Mouse (Mus musculus) forebrain, embryonic 16.5 days (tissue): ENCODE data around the gene Cacna1c. TPM values are rescaled to one million over a fixed set of nuclear protein-coding genes. Genes with fewer than 3 reads are reported as not detected.
A peak's percentile ranks its signal among the peaks of the same experiment; 100 is the strongest.

Experiments
- ATAC-seq: fragments of 200-750 bp; cut with Nextera tagmentation; 2 replicates; pipeline ENCODE4 v1.8.0; 2017; ENCODE audit warnings: mild to moderate bottlenecking, moderate library complexity
- H3K27ac ChIP-seq: fragments of 300-500 bp; sonication (generic); 2 replicates; pipeline ENCODE4 v1.5.1; 2014; ENCODE audit warnings: low read length, control low read depth
- H3K27me3 ChIP-seq: fragments of 300-500 bp; sonication (generic); replicated peaks from 2 replicates; pipeline ENCODE4 v1.6.1; 2014; ENCODE audit warnings: low read length; ENCODE audit not compliant: control insufficient read depth, insufficient read depth
- H3K36me3 ChIP-seq: fragments of 300-500 bp; sonication (generic); 2 replicates; pipeline ENCODE4 v1.6.1; 2014; ENCODE audit not compliant: control insufficient read depth, insufficient read depth
- H3K4me1 ChIP-seq: fragments of 300-500 bp; sonication (generic); replicated peaks from 2 replicates; pipeline ENCODE4 v1.6.1; 2014; ENCODE audit warnings: low read length; ENCODE audit not compliant: control insufficient read depth, insufficient read depth
- H3K4me2 ChIP-seq: fragments of 300-500 bp; sonication (generic); 2 replicates; pipeline ENCODE4 v1.6.1; 2014; ENCODE audit warnings: mild to moderate bottlenecking, low read length, control low read depth
- H3K4me3 ChIP-seq: fragments of 300-500 bp; sonication (generic); replicated peaks from 2 replicates; pipeline ENCODE4 v1.5.1; 2014; ENCODE audit warnings: mild to moderate bottlenecking, low read length, control low read depth
- H3K9ac ChIP-seq: fragments of 300-500 bp; sonication (generic); replicated peaks from 2 replicates; pipeline ENCODE4 v1.6.1; 2014; ENCODE audit warnings: low read depth, low read length, control low read depth
- H3K9me3 ChIP-seq: fragments of 300-500 bp; sonication (generic); 2 replicates; pipeline ENCODE4 v1.6.1; 2016; ENCODE audit warnings: low read length; ENCODE audit not compliant: control insufficient read depth
- WGBS: fragments of 180-500 bp; shearing (Covaris S2); extraction: QIAGEN DNeasy Blood & Tissue Kit; methylation state at CpG from one replicate; pipeline ENCODE4 v1.1.7; 2014; 5-methylcytosine and 5-hydroxymethylcytosine counted together
- polyA plus RNA-seq: library from polyadenylated mRNA; unstranded; fragments of >200 nt; fragmentation: Nextera tagmentation; extraction: Ambion mirVana; gene quantifications from 2 replicates; pipeline ENCODE4 v1.2.1, GENCODE M21; 2015

Gene Cacna1c
- polyA plus RNA-seq, 1 experiment from 2014 or later, result 9.8 TPM

DNA sequence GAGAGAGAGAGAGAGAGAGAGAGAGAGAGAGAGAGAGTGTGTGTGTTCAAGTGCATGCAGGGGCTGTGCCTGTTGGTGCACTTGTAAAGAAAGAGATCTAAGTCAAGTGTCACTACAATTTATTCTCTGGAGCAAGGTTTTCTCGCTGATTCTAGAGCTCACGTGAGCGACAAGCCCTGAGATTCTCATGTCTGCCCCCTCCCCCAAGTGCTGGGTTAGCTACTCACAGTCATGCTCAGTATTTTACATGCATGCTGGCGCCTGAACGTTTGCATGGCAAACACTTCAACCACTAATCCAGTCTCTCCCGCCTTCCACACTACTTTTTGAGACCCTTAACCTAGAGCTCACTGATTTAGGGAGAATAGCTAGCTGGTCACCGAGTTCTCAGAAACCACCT, 99.7 kb downstream of the Cacna1c start:
- Histone ChIP-seq H3K9ac (no peak overlapping the region), H3K9me3 (no peaks in the 10 kb centered on the region), H3K4me1 (no peaks in the 10 kb centered on the region; the same call in 1 of the 2 replicates), H3K4me3 (no peak overlapping the region), H3K36me3 (no peaks in the 10 kb centered on the region), H3K4me2 (no peak overlapping the region), H3K27me3 (no peaks in the 10 kb centered on the region), H3K27ac (no peak overlapping the region)
- ATAC-seq, result peak; percentile 12; the same call in 1 of the 2 replicates
- WGBS, result 63% methylated on average over 7 of the region's 7 CpGs

DNA sequence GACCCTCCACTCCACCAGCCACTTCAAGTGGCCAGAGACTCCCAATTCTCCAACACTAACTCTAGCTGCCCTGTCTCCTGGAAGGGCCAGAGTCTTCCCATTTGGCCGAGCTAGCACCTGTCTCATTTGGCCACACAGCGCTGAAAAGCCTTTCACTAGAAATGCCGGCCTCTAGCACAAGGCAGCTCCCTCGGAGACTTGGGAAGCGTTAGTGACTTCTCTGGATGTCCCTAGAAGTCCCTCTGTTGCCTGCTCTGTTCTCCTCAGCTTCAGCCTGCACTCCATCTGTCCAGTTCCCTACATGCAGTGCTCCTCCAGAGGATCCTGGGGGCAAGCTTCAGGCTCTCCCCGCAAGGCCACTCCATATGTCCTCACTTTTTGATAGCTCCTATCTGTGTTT, 101.1 kb downstream of the Cacna1c start:
- Histone ChIP-seq H3K27ac (no peak overlapping the region), H3K9ac (no peak overlapping the region), H3K4me3 (no peak overlapping the region), H3K27me3 (no peaks in the 10 kb centered on the region), H3K9me3 (no peaks in the 10 kb centered on the region), H3K36me3 (no peaks in the 10 kb centered on the region), H3K4me2 (no peak overlapping the region), H3K4me1 (no peaks in the 10 kb centered on the region; the same call in 1 of the 2 replicates)
- WGBS, result 87% methylated on average over 6 of the region's 6 CpGs
- ATAC-seq, result no peak

DNA sequence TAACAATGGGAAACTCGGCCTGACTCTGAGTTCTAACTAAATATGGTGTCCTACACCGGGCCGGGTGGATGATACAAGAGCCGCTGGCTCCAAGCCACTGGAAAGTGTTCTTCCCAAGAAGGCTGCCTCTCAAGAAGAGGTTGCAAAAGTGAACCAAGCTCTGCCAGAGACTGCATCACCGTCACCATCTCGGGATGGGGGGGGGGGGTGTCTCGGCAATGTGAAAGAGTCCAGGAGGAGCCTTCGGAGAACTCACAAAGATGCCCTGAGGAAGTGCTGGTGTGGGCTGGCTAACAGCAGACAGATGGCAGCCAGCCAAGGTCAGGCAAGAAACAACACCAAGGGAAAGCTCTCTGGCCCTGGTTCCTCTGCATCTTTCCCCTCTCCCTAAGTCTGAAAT, 107.0 kb downstream of the Cacna1c start:
- 66% methylated on average over 8 of the region's 8 CpGs for WGBS
- Histone ChIP-seq H3K4me3 (no peak overlapping the region), H3K4me1 (peaks cover 5% of the 10 kb centered on the region; the same call in 1 of the 2 replicates), H3K36me3 (no peaks in the 10 kb centered on the region), H3K9me3 (no peaks in the 10 kb centered on the region), H3K4me2 (no peak overlapping the region), H3K9ac (no peak overlapping the region), H3K27ac (no peak overlapping the region), H3K27me3 (no peaks in the 10 kb centered on the region)
- ATAC-seq, result no peak

DNA sequence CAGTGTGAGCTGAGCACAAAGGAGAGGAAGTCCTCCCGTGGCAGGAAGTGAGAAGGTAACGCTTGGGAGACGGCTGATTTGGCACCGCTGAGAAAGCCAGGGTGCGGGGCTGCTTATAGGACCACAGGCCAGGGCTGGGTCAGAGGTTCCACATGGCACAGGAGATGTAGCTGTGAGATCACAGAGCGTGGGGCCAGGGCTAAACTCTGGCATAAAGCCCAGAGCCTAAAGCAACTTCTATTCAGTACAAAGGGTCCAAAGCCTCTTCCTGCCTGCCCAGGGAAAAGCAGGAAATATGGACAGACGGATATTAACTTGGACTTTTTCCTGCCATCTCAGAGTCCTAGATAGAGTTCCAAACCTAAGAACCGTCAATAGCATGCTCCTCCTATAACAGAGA, 107.8 kb downstream of the Cacna1c start:
- Histone ChIP-seq H3K4me2 (no peak overlapping the region), H3K27me3 (no peaks in the 10 kb centered on the region), H3K4me1 (peaks cover 5% of the 10 kb centered on the region; the same call in 1 of the 2 replicates), H3K9ac (no peak overlapping the region), H3K27ac (no peak overlapping the region), H3K36me3 (no peaks in the 10 kb centered on the region), H3K4me3 (no peak overlapping the region), H3K9me3 (no peaks in the 10 kb centered on the region)
- 81% methylated on average over 8 of the region's 8 CpGs for WGBS
- no peak for ATAC-seq

DNA sequence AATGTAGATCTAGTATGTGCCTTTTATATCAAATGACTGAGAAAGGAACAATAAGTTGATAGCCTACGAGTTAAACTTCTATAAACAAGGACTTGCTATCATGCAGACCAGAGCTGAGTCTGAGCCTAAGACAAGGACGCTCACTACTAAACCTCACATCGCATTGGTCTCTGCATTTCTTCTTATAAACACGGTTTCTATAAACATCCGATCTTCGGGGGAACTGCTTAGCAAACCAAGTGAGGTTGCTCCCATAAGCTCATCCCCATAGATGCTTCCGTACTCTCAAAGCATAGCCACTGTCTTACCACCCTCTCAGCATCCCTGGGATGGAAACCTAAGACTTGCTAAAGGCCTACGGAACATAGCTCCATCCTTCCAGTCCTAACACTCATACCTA, 108.3 kb downstream of the Cacna1c start:
- WGBS, result 91% methylated on average over 8 of the region's 8 CpGs
- ATAC-seq, result no peak
- H3K4me3 ChIP-seq, result no peak overlapping the region
- H3K9me3 ChIP-seq, result no peaks in the 10 kb centered on the region
- H3K36me3 ChIP-seq, result no peaks in the 10 kb centered on the region
- peaks cover 5% of the 10 kb centered on the region; the same call in 1 of the 2 replicates for H3K4me1 ChIP-seq
- H3K9ac ChIP-seq, result no peak overlapping the region
- H3K27ac ChIP-seq, result no peak overlapping the region
- H3K4me2 ChIP-seq, result no peak overlapping the region
- no peaks in the 10 kb centered on the region for H3K27me3 ChIP-seq

DNA sequence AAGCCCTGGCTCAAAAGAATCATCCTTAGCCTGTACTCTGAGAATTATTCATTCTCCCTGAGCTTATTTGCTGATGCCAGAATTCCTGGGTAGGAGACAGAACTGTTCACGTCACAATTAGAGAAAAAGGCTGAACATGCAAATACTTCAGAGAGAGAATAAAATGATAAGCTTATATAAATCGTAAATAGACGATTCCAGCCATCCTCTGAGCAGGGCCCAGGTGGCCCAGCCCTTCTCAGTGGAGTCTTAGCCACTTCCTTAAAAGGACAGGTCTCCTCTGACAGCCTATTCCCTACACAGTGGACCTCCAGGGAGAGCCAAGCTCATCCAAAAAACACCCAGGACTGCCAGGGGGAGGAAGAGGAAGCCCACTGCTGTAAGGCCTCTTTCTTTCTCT, 110.4 kb downstream of the Cacna1c start:
- H3K4me3 ChIP-seq, result no peak overlapping the region
- peaks cover 5% of the 10 kb centered on the region; the same call in 1 of the 2 replicates for H3K4me1 ChIP-seq
- no peak overlapping the region for H3K4me2 ChIP-seq
- H3K36me3 ChIP-seq, result no peaks in the 10 kb centered on the region
- no peaks in the 10 kb centered on the region for H3K9me3 ChIP-seq
- no peaks in the 10 kb centered on the region for H3K27me3 ChIP-seq
- H3K9ac ChIP-seq, result no peak overlapping the region
- 62% methylated on average over 3 of the region's 3 CpGs for WGBS
- H3K27ac ChIP-seq, result no peak overlapping the region
- no peak for ATAC-seq

DNA sequence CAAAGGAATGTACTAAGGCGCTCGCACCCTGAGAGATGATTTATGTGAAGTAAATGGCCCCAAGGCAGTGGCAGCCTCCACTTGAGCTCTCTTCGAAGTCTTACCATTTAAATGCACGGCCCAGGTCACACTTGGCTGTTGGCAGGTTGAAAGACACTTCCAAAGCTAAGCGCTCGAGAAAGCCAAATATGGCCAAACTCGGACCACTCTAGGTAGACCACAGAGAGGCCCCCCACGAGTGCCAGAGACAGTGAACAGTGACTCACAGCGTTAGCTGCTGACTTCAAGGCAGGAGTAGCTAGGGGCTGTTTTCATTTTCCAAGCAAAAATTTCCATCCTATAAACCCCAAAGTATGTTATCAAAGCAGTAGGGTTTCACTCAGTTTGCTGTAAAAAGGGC, 111.7 kb downstream of the Cacna1c start:
- H3K36me3 ChIP-seq, result no peaks in the 10 kb centered on the region
- no peak overlapping the region for H3K27ac ChIP-seq
- H3K9me3 ChIP-seq, result no peaks in the 10 kb centered on the region
- no peaks in the 10 kb centered on the region for H3K27me3 ChIP-seq
- no peak for ATAC-seq
- H3K4me1 ChIP-seq, result peaks cover 9% of the 10 kb centered on the region
- H3K9ac ChIP-seq, result no peak overlapping the region
- no peak overlapping the region for H3K4me2 ChIP-seq
- 87% methylated on average over 9 of the region's 9 CpGs for WGBS
- no peak overlapping the region for H3K4me3 ChIP-seq

DNA sequence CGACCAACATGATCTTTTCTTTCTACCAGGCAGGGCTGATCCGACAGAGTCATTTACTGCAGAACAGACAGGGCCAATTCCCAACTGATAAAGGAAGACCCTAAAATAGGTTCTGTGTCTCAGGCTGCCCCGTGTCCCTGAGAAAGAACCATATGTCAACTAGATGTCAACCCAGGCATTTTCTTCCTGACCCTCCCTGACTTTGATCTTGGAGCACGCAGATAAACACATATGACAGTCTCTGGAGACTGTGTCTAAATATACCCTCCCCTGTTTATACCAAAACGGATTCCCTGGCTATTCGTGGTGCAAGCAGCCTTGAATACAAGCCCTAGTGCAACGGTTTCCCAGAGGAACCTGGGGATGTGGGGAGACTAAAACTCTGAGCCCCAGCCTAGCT, 112.7 kb downstream of the Cacna1c start:
- no peak for ATAC-seq
- Histone ChIP-seq H3K9ac (no peak overlapping the region), H3K9me3 (no peaks in the 10 kb centered on the region), H3K27ac (no peak overlapping the region), H3K27me3 (no peaks in the 10 kb centered on the region), H3K36me3 (no peaks in the 10 kb centered on the region), H3K4me3 (no peak overlapping the region), H3K4me2 (no peak overlapping the region), H3K4me1 (peaks cover 10% of the 10 kb centered on the region)
- WGBS, result 89% methylated on average over 7 of the region's 7 CpGs

DNA sequence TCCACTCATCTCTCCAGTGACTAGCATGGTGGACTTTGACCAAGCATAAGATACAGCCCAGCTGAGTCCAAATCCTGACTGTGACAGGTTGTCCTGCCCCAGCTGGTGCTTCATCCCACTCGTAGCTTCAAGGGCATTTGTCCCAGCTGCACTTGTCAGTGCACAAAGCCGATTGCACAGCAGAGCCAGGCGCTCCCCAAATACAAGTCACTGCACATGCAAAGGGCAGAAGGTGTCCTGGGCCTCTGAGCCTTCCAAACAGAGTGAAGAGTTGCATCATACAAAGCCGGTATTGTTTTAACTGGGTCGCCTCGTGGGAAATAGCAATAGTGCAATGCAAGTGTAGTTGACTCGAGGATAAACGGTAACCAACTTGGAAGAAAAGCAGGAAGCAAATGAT, 113.6 kb downstream of the Cacna1c start:
- Histone ChIP-seq H3K4me3 (no peak overlapping the region), H3K27ac (no peak overlapping the region), H3K36me3 (no peaks in the 10 kb centered on the region), H3K4me1 (peaks cover 8% of the 10 kb centered on the region), H3K9ac (no peak overlapping the region), H3K9me3 (no peaks in the 10 kb centered on the region), H3K27me3 (no peaks in the 10 kb centered on the region), H3K4me2 (no peak overlapping the region)
- ATAC-seq, result no peak
- WGBS, result 71% methylated on average over 8 of the region's 8 CpGs

DNA sequence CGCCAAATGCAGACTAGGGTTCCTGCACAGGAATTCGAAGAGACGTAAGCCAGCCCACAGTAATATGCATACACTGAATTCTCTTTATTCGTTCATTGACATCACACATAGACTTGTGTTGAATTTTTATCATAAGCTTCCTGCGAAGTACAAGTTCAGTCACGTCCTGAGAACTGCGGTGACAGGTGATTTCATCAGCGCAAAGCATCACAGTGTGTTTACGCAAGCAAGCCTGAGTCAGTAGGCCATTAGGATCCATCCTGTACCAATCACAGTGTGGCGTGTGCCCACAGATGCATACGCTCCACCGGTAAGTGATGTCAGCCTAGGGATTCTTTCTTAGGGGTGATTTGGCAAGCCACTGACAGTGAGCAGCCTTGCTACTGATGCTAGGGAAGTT, 114.6 kb downstream of the Cacna1c start:
- WGBS, result 92% methylated on average over 12 of the region's 12 CpGs
- no peak overlapping the region for H3K27ac ChIP-seq
- no peak overlapping the region for H3K9ac ChIP-seq
- H3K27me3 ChIP-seq, result no peaks in the 10 kb centered on the region
- H3K36me3 ChIP-seq, result no peaks in the 10 kb centered on the region
- no peak overlapping the region for H3K4me2 ChIP-seq
- ATAC-seq, result no peak
- H3K9me3 ChIP-seq, result no peaks in the 10 kb centered on the region
- H3K4me1 ChIP-seq, result peaks cover 12% of the 10 kb centered on the region
- no peak overlapping the region for H3K4me3 ChIP-seq
